ENCODE assay signal across 11 mouse cellular contexts in genomic region chr6:134218441-134218840, GRCm38 (mm10).
"Had no signal": no experiment of that assay in that cellular context is flagged by ENCODE, and none has a peak within 500 bp of the region (broad histone marks: within the 10 kb centered on the region; RNA-seq: fewer than 3 reads in every experiment).

No protein-coding gene starts in this region.

- H3K27ac ChIP-seq: layer of hippocampus, adult 2 months; limb, embryonic 12.5 days; liver, embryonic 14.5 days; midbrain, embryonic 12.5 days had no signal

- H3K4me1 ChIP-seq: limb, embryonic 12.5 days had no signal

- ATAC-seq: midbrain, embryonic 16.5 days had no signal

- H3K27me3 ChIP-seq: limb, embryonic 12.5 days; midbrain, embryonic 12.5 days had no signal

- H3K4me3 ChIP-seq: layer of hippocampus, adult 2 months; limb, embryonic 12.5 days; midbrain, embryonic 12.5 days had no signal

- H3K4me2 ChIP-seq: limb, embryonic 12.5 days; midbrain, embryonic 12.5 days had no signal

- H3K9me3 ChIP-seq: limb, embryonic 12.5 days; midbrain, embryonic 12.5 days had no signal

- H3K9ac ChIP-seq: limb, embryonic 12.5 days; liver, embryonic 14.5 days; midbrain, embryonic 12.5 days had no signal

- DNase-seq: kidney, postnatal 10 days; kidney, postnatal 4 days; lung, adult 18-20 months; right cerebral cortex, postnatal 25 days; thymus, adult 18-20 months; thymus, postnatal 14 days had no signal
